Mouse (Mus musculus): ENCODE measurements around the gene Pgm1.

Pgm1 gene

GRCm38 (mm10) chr4:99929149-99929612 lies at the start of gene Pgm1:
Gene Pgm1, plus strand, starts transcription at chr4:99929414.
- DNase-seq (ENCODE audit: low read depth in 2 of 2, low spot score in 2 of 2): peak; percentile 33 to 43

GRCm38 (mm10) chr4:99881882-99882281 lies 47.3 kb upstream of the Pgm1 start:
- DNase-seq (ENCODE audit: low read depth in 2 of 2, low spot score in 2 of 2): peak in 1 of 2 experiments; percentile 11

- no peak for DNase-seq (ENCODE audit: low read depth in 2 of 2, low spot score in 2 of 2)
Measured at GRCm38 (mm10) chr4:99882405-99882804, 46.8 kb upstream of the Pgm1 start.

GRCm38 (mm10) chr4:99913894-99914451 lies 15.2 kb upstream of the Pgm1 start:
- DNase-seq (ENCODE audit: low read depth in 2 of 2, low spot score in 2 of 2): peak in 1 of 2 experiments; percentile 23

- no peak for DNase-seq (ENCODE audit: low read depth in 2 of 2, low spot score in 2 of 2)
Measured at GRCm38 (mm10) chr4:99926380-99926779, 2.8 kb upstream of the Pgm1 start.

GRCm38 (mm10) chr4:99928521-99928920 lies 693 bp upstream of the Pgm1 start:
- DNase-seq (ENCODE audit: low read depth in 2 of 2, low spot score in 2 of 2): no peak

GRCm38 (mm10) chr4:99929613-99930517 lies 651 bp downstream of the Pgm1 start, which contains the start of gene Itgb3bp:
Gene Itgb3bp, minus strand, starts transcription at chr4:99929813.
- DNase-seq (ENCODE audit: low read depth in 2 of 2, low spot score in 2 of 2): peak in 1 of 2 experiments; percentile 2

GRCm38 (mm10) chr4:99930518-99931239 lies 1.5 kb downstream of the Pgm1 start:
- DNase-seq (ENCODE audit: low read depth in 2 of 2, low spot score in 2 of 2): no peak

GRCm38 (mm10) chr4:99931240-99931580 lies 2.0 kb downstream of the Pgm1 start:
- DNase-seq (ENCODE audit: low read depth in 2 of 2, low spot score in 2 of 2): no peak

- no peak for DNase-seq (ENCODE audit: low read depth in 2 of 2, low spot score in 2 of 2)
Measured at GRCm38 (mm10) chr4:99931807-99932206, 2.6 kb downstream of the Pgm1 start.

- no peak for DNase-seq (ENCODE audit: low read depth in 2 of 2, low spot score in 2 of 2)
Measured at GRCm38 (mm10) chr4:99934859-99935258, 5.6 kb downstream of the Pgm1 start.

GRCm38 (mm10) chr4:99936278-99936677 lies 7.1 kb downstream of the Pgm1 start:
- DNase-seq (ENCODE audit: low read depth in 2 of 2, low spot score in 2 of 2): no peak

- no peak for DNase-seq (ENCODE audit: low read depth in 2 of 2, low spot score in 2 of 2)
Measured at GRCm38 (mm10) chr4:99939711-99940505, 10.7 kb downstream of the Pgm1 start.

- no peak for DNase-seq (ENCODE audit: low read depth in 2 of 2, low spot score in 2 of 2)
Measured at GRCm38 (mm10) chr4:99941655-99942414, 12.6 kb downstream of the Pgm1 start.

GRCm38 (mm10) chr4:99944606-99945005 lies 15.4 kb downstream of the Pgm1 start:
- DNase-seq (ENCODE audit: low read depth in 2 of 2, low spot score in 2 of 2): no peak

GRCm38 (mm10) chr4:99945011-99945410 lies 15.8 kb downstream of the Pgm1 start:
- no peak for DNase-seq (ENCODE audit: low read depth in 2 of 2, low spot score in 2 of 2)

- no peak for DNase-seq (ENCODE audit: low read depth in 2 of 2, low spot score in 2 of 2)
Measured at GRCm38 (mm10) chr4:99946516-99946915, 17.3 kb downstream of the Pgm1 start.

GRCm38 (mm10) chr4:99947192-99947591 lies 18.0 kb downstream of the Pgm1 start:
- DNase-seq (ENCODE audit: low read depth in 2 of 2, low spot score in 2 of 2): no peak

- no peak for DNase-seq (ENCODE audit: low read depth in 2 of 2, low spot score in 2 of 2)
Measured at GRCm38 (mm10) chr4:99947896-99948295, 18.7 kb downstream of the Pgm1 start.

- DNase-seq (ENCODE audit: low read depth in 2 of 2, low spot score in 2 of 2): no peak
Measured at GRCm38 (mm10) chr4:99953904-99954303, 24.7 kb downstream of the Pgm1 start.
